11 mouse cellular contexts compared by ENCODE assay signal in the genomic region with DNA sequence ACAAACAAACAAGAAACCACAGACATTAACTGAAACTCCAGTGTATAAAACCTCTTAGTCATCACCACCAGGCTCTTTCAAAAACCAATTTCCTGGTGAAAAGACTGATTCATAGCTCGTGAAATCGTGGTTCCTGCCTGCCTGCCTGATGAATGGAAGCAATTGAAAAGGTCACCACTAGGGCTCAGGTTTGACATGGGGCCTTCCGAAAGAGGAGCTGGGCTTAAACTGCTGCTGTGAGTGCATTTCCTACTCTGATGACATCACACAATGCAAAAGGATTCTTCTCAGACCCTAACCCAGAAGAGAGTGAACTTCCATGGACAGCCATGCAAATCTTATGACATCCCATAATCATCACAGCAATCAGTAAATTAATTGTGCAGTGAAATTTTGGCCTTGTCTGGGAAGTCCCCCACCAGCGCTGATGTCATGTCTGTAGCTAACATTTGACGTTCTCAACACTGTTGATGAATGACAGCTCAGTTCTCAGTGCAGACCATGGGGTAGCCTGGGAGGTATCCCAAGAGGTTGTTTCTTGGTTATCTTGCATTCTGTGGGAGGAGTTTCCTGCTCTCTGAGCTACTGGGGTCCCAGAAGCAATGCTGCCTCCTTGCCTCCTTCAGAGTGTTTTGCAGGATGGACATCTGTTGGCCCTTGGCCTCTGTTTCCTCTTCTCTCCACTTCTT.
DNase-seq lines count a peak whose midpoint lies in the region; ATAC-seq lines count a peak whose summit lies in the region.
"Had no signal": no experiment of that assay in that cellular context is flagged by ENCODE, and none has a peak within 500 bp of the region (broad histone marks: within the 10 kb centered on the region; RNA-seq: fewer than 3 reads in every experiment).

No protein-coding gene starts in this region.

- intact Hi-C loops in left cerebral cortex, postnatal 10 days (cut with DNase I) = no loop called here

- no peak for DNase-seq in heart, postnatal 4 days
- peak; percentile 88 for DNase-seq in 416B (ENCODE audit: low read depth)
- DNase-seq in right cerebral cortex, postnatal 10 days (ENCODE audit: low spot score in 2 of 2) = no peak
- DNase-seq in frontal cortex, postnatal 36 days (ENCODE audit: low spot score in 2 of 2) = no peak
- DNase-seq in left cerebral cortex, postnatal 10 days (ENCODE audit: extremely low spot score in 1 of 2, low spot score in 2 of 2) = no peak
- DNase-seq: kidney, postnatal 14 days; right cerebral cortex, postnatal 25 days had no signal

- no peak overlapping the region for H3K4me3 ChIP-seq in heart, embryonic 16.5 days (ENCODE audit: low read length)
- H3K4me3 ChIP-seq in limb, embryonic 12.5 days (replicated peaks) = no peak overlapping the region
- H3K4me3 ChIP-seq: midbrain, embryonic 10.5 days had no signal

- ATAC-seq in heart, embryonic 16.5 days (replicated peaks; ENCODE audit: extremely low read depth, insufficient read depth, low FRiP score) = peak; percentile 52; the same call in 1 of the 2 replicates
- ATAC-seq in common myeloid progenitor, adult 5-6 weeks (replicated peaks; ENCODE audit: low read depth, poor library complexity, severe bottlenecking) = peak; percentile 42; the same call in 1 of the 2 replicates
- 0 out of 2 replicates have a peak, but pooled peaks have one; percentile 49 for ATAC-seq in limb, embryonic 12.5 days (ENCODE audit: insufficient number of reproducible peaks, insufficient read depth, low FRiP score, low TSS enrichment, low read depth)

- peaks cover 6% of the 10 kb centered on the region; the same call in 1 of the 2 replicates for H3K9me3 ChIP-seq in heart, embryonic 16.5 days (replicated peaks; ENCODE audit: control insufficient read depth, low read length)
- H3K9me3 ChIP-seq in limb, embryonic 12.5 days = 0 out of 2 replicates have a peak, but pooled peaks cover 5% of the 10 kb centered on the region

- no peak overlapping the region for H3K27ac ChIP-seq in heart, embryonic 16.5 days (ENCODE audit: low read length)
- peak overlapping the region; percentile 88 for H3K27ac ChIP-seq in limb, embryonic 12.5 days
- H3K27ac ChIP-seq: midbrain, embryonic 10.5 days had no signal

- no peak overlapping the region for H3K9ac ChIP-seq in heart, embryonic 16.5 days (ENCODE audit: low read length)
- H3K9ac ChIP-seq in limb, embryonic 12.5 days (replicated peaks) = no peak overlapping the region

- no peaks in the 10 kb centered on the region for H3K36me3 ChIP-seq in heart, embryonic 16.5 days (ENCODE audit: control insufficient read depth, insufficient read depth)
- H3K36me3 ChIP-seq in limb, embryonic 12.5 days = no peaks in the 10 kb centered on the region
- H3K36me3 ChIP-seq: midbrain, embryonic 10.5 days had no signal

- H3K27me3 ChIP-seq in heart, embryonic 16.5 days (ENCODE audit: control insufficient read depth, insufficient read depth, low read length) = no peaks in the 10 kb centered on the region; the same call in 1 of the 2 replicates
- H3K27me3 ChIP-seq in limb, embryonic 12.5 days = no peaks in the 10 kb centered on the region

- H3K4me1 ChIP-seq in heart, embryonic 16.5 days (ENCODE audit: control insufficient read depth, insufficient read depth, low read length) = peaks cover 9% of the 10 kb centered on the region
- peaks cover 19% of the 10 kb centered on the region for H3K4me1 ChIP-seq in limb, embryonic 12.5 days (replicated peaks)

- no peak overlapping the region for H3K4me2 ChIP-seq in heart, embryonic 16.5 days (ENCODE audit: low read depth, low read length)
- H3K4me2 ChIP-seq in limb, embryonic 12.5 days = no peak overlapping the region

- 44% methylated on average over 5 of the region's 5 CpGs for WGBS in heart, embryonic 16.5 days
- WGBS in limb, embryonic 12.5 days = 30% methylated on average over 5 of the region's 5 CpGs
